Mouse (Mus musculus) spleen, adult 12 weeks (tissue): ENCODE data around the gene Mcrip2.

Experiments used
- DNase-seq: peaks from one replicate; pipeline ENCODE4 v3.0.0; 2022; ENCODE audit warnings: low spot score

The Mcrip2 gene

DNA sequence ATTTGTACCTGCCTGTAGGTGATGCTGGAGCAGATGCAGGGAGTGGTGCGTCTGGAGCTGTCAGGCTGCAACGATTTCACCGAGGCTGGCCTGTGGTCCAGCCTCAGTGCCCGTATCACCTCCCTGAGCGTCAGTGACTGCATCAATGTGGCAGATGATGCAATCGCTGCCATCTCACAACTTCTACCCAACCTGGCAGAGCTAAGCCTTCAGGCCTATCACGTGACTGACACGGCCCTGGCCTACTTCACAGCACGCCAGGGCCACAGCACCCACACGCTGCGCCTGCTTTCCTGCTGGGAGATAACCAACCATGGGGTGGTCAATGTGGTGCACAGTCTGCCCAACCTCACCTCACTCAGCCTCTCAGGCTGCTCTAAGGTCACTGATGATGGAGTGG is 50.9 kb downstream of the Mcrip2 start:
- DNase-seq = no peak
